Mouse (Mus musculus) thymus, adult 2 months (tissue): ENCODE results near the gene Evi5.

Experiments used
- CTCF ChIP-seq: fragments of 200-500 bp; IDR thresholded peaks from 2 replicates; pipeline ENCODE4 v1.5.1; 2012; ENCODE audit warnings: mild to moderate bottlenecking, control low read depth, low read length, moderate library complexity, borderline replicate concordance; ENCODE audit not compliant: control insufficient read depth, poor library complexity, insufficient read depth; ENCODE audit errors: extremely low read depth
- POLR2A ChIP-seq: fragments of 200-500 bp; IDR thresholded peaks from 2 replicates; pipeline ENCODE4 v1.6.1; 2012; ENCODE audit warnings: mild to moderate bottlenecking, low read length, control low read depth, moderate library complexity; ENCODE audit not compliant: control insufficient read depth, poor library complexity, insufficient read depth; ENCODE audit errors: extremely low read depth

DNA sequence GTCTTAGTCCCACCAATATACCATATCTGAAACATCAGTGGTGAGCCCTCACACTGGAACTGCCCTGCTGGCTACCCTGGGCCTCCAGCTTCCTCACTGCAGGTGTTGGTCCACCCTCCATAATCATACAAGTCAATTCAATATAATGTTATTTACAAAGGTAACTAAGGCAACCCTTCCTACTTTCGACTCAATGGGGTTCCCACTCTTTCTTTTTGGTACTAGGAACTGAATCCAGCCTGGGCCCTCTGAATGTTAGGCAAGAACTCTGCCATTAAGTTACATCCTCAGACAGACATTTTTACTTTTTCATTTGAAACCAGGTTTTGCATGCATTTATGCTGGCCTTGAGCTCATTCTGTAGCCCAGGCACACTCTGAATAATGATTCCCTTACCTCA is 168.6 kb downstream of the Evi5 start:
- TF ChIP-seq CTCF (no peak), POLR2A (no peak)
